Mouse (Mus musculus) bone marrow macrophage, adult 2 months (primary cell): ENCODE data around the gene Vkorc1l1.

Experiments
- CTCF ChIP-seq: IDR thresholded peaks from 2 replicates; pipeline ENCODE4 v1.5.1; 2012; ENCODE audit warnings: low read depth, mild to moderate bottlenecking, low read length, moderate library complexity
- POLR2A ChIP-seq: IDR thresholded peaks from 2 replicates; pipeline ENCODE4 v1.6.1; 2012; ENCODE audit warnings: mild to moderate bottlenecking, low read depth, low read length, borderline replicate concordance

DNA sequence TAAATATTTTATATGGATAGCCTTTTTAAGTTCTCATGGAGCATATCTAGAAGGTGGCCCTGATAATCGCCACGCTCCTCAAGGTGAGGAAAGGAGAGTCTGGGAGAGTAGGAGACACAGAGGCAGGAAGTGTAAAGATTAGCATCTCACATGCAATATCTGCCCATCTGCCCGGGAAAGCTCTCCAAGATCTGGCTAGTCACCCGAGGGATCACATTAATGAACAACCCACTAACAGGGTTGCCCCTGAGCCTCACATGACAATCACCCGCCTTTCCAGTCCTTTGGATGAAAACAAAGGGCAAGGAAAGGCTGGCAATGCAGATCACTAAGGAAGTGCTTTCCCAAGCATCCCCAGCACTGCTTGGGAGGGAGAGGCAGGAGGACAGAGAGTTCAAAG lies 85.4 kb downstream of the Vkorc1l1 start:
- TF ChIP-seq POLR2A: no peak
- TF ChIP-seq CTCF: no peak
